Mouse (Mus musculus) embryo, embryonic 9.5 days (tissue): ENCODE measurements around the gene 1700013H16Rik.
"Not testable (repeated sequence)": the region's sequence is repeated elsewhere in the genome, so short reads cannot be mapped to it uniquely, and the experiment has no call there.

Source experiments
- DNase-seq: peaks from one replicate; pipeline ENCODE4 v3.0.0-alpha.2; 2017; ENCODE audit errors: extremely low spot score

1700013H16Rik gene

GRCm38 (mm10) chrX:53757736-53758135 lies at the start of gene 1700013H16Rik:
TSS of gene 1700013H16Rik (minus strand) at chrX:53757831.
- no peak for DNase-seq

GRCm38 (mm10) chrX:53799074-53799473 lies 41.4 kb upstream of the 1700013H16Rik start:
- DNase-seq = no peak

GRCm38 (mm10) chrX:53797519-53797918 lies 39.9 kb upstream of the 1700013H16Rik start, which contains the start of gene Xlr:
TSS of gene Xlr (minus strand) at chrX:53797706.
- not testable (repeated sequence) for DNase-seq

- DNase-seq = no peak
Observed at GRCm38 (mm10) chrX:53776276-53776675, 18.6 kb upstream of the 1700013H16Rik start, which contains the start of gene Zfp36l3. TSS of gene Zfp36l3 (minus strand) at chrX:53776394.

GRCm38 (mm10) chrX:53752851-53753250 lies 4.8 kb downstream of the 1700013H16Rik start:
- DNase-seq = no peak

GRCm38 (mm10) chrX:53728967-53729366 lies 28.7 kb downstream of the 1700013H16Rik start:
- DNase-seq = no peak

- no peak for DNase-seq
Observed at GRCm38 (mm10) chrX:53724596-53724995, 33.0 kb downstream of the 1700013H16Rik start, which contains the start of gene 4930502E18Rik. TSS of gene 4930502E18Rik (plus strand) at chrX:53724826.

GRCm38 (mm10) chrX:53716323-53717182 lies 41.1 kb downstream of the 1700013H16Rik start:
- peak; percentile 75 for DNase-seq

GRCm38 (mm10) chrX:53715942-53716322 lies 41.7 kb downstream of the 1700013H16Rik start:
- DNase-seq = peak; percentile 1

GRCm38 (mm10) chrX:53702673-53703072 lies 55.0 kb downstream of the 1700013H16Rik start:
- no peak for DNase-seq

- DNase-seq = no peak
Observed at GRCm38 (mm10) chrX:53699225-53699624, 58.4 kb downstream of the 1700013H16Rik start.

- DNase-seq = no peak
Observed at GRCm38 (mm10) chrX:53694008-53694777, 63.4 kb downstream of the 1700013H16Rik start.

- no peak for DNase-seq
Observed at GRCm38 (mm10) chrX:53693141-53693540, 64.5 kb downstream of the 1700013H16Rik start.
